Mouse (Mus musculus) left cerebral cortex, postnatal 10 days (tissue): ENCODE data around the gene Srrm4. TPM values are rescaled to one million over a fixed set of nuclear protein-coding genes. Genes with fewer than 3 reads are reported as not detected.

Experiments used
- DNase-seq, 2 experiments: peaks; one replicate each; pipeline ENCODE4 v3.0.0; 2021 to 2022; ENCODE audit warnings: low spot score in 2 of 2, mixed read lengths in 1 of 2; ENCODE audit errors: extremely low spot score in 1 of 2
- intact Hi-C: fragments of 180-260 bp; cut with DNase I; formaldehyde crosslinking; loops from one replicate; pipeline ENCODE4 v1.15.1; 2025
- total RNA-seq, 2 experiments: library from RNA; stranded (reverse); gene quantifications; 2 replicates each; pipeline ENCODE4 v1.2.3; 2021

The Srrm4 gene
- total RNA-seq, 2 experiments from 2014 or later: 32.2 to 33.9 TPM

- intact Hi-C loops: no loop called here
- peak in 1 of 2 experiments; percentile 85 for DNase-seq
Observed at GRCm38 (mm10) chr5:116422699-116423201, 168.9 kb downstream of the Srrm4 start, which contains the start of gene Hspb8. Hspb8 (minus strand) TSS chr5:116422864.

- intact Hi-C loops: no loop called here
Observed at GRCm38 (mm10) chr5:116421791-116422481, 169.7 kb downstream of the Srrm4 start.

GRCm38 (mm10) chr5:116420759-116421225 lies 170.8 kb downstream of the Srrm4 start:
- intact Hi-C loops: no loop called here
- peak in 1 of 2 experiments; percentile 73 for DNase-seq

More at GRCm38 (mm10) chr5:116421791-116422481, 169.7 kb downstream of the Srrm4 start:
- no peak for DNase-seq

- no peak for DNase-seq
- intact Hi-C loops: no loop called here
Observed at GRCm38 (mm10) chr5:116420213-116420612, 171.4 kb downstream of the Srrm4 start.

DNA sequence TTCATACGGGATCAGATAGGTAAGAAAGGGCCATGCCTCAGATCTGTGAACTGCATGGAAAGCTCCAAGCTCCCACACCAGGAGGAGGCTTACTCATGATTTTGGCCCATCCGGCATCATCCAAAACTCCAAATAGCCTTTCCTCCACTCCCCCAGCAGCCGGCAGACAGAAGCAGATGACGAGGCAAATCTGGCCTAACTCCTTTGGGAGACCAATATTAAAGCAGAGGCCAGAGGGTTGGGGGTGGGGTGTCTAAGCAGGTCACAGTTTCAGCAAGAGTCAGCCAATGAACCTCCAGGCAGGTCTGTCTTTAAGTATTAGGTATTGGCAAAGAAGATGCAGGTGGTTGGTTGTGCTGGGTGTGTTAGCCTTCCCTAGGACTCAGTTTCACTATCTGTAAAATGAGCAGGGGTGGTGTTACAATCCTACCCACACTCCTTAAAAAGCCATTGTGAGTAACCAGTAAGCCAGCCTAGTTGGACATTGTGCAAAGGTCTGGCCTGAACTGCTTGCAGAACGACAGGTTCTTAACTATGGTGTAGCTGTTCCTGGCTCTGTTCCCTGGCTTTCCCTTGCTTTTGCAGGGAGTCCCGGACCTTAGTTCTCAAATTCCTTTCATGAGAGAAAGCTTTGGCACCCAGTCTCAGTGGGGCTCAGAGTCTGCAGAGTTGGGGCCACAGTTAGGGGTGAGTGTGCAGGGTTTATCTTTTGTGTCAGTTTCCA lies 172.1 kb downstream of the Srrm4 start:
- intact Hi-C loops: no loop called here
- DNase-seq: no peak

DNA sequence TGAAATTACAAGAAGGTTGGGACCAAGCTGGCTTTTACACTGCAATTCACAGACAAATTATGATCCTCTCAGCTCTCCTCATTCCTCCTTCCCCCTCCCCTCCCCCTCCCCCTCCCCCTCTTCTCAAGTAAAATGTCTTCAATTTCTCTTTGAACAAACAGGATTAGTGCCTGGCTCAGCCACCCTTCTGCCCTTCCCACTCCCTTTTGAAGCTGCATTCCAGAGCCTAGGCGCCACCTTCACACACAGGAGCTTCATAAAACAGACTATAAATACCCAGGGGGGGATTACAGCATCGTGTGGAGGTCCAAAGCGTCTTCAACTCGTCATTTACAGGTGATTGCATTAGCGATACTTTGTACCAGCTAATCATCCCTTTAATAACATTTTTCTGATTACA lies 175.4 kb downstream of the Srrm4 start:
- intact Hi-C loops: no loop called here
- DNase-seq: no peak

- peak in 1 of 2 experiments; percentile 69 for DNase-seq
- intact Hi-C loops: no loop called here
Observed at GRCm38 (mm10) chr5:116409689-116410590, 181.7 kb downstream of the Srrm4 start.

DNA sequence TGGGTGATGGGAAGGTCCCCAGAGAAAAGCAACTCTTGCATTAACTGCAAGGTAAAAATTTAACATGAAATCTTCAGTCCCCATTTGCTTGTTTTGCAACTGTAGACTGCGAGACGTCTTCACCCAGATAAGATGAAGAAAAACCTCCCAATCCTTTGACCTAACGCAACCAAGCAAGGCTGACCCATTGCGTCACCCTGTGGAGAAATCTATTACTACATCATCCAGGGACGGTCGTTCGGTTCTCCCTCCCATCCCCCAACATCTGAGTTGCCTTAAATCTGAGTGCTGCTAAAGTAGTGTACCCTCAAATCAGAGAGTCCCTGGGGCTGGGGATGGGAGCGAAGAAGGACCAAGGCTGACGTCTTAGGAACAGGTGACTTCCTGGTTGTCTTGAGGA lies 182.7 kb downstream of the Srrm4 start:
- intact Hi-C loops: no loop called here
- DNase-seq: no peak

- intact Hi-C loops: no loop called here
- no peak for DNase-seq
Observed at GRCm38 (mm10) chr5:116407936-116408335, 183.7 kb downstream of the Srrm4 start.

DNA sequence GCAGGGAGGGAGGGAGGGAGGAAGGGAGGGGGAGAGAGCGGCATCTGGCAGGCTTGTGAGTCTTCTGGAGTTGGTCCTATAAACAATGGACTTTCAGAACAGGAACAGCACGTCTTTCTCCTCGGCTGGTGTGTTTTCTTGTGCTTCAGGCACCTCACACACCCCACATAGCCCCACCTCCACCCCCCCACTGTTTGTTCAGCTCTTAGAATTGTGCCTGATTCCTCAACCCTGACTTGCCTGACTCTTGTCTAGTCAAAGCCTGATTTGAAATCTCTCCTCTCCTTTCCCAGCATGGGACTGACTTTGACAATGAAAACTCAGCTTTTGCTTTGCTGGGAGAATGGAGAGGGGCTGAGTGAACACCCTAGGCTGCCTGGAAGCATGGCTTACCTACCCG lies 184.3 kb downstream of the Srrm4 start:
- intact Hi-C loops: no loop called here
- DNase-seq: no peak

GRCm38 (mm10) chr5:116406507-116406906 lies 185.1 kb downstream of the Srrm4 start:
- intact Hi-C loops: no loop called here
- no peak for DNase-seq

GRCm38 (mm10) chr5:116405934-116406333 lies 185.7 kb downstream of the Srrm4 start:
- intact Hi-C loops: no loop called here
- DNase-seq: no peak

GRCm38 (mm10) chr5:116404063-116404462 lies 187.6 kb downstream of the Srrm4 start:
- intact Hi-C loops: no loop called here
- DNase-seq: no peak

- intact Hi-C loops: no loop called here
- no peak for DNase-seq
Observed at GRCm38 (mm10) chr5:116400801-116401200, 190.8 kb downstream of the Srrm4 start.

DNA sequence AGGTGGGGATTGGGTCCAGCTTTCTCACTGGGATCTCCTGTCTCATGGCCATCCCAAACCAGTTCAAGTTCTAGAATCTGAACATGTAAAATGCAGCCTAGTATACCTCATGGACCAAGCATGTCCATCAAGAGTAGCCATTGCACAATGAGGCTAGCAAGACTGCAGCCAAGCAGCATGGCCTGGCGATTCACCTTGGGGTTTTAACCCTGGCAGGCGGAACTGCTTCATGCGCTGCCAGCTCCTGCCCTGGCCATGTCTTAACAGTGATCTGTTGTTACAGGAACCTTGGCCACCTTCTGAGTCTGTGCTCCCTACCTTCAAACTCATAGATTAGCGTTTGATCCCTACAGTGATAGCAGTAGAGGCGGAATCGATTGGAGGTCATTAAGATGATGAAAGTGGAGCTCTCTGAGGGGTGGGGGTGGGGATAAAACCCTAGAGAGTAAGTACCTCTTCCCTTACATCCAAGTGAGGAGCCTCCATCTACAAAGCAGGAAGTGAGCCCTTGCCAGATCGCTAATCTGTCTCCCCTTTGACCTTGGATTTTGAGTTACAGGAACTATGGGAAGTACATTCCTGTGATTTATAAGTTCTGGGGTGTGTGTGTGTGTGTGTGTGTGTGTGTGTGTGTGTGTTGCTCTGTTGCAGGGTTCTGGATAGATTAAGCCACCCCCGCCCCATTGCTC lies 191.4 kb downstream of the Srrm4 start:
- no peak for DNase-seq
- intact Hi-C loops: no loop called here

- intact Hi-C loops: no loop called here
Observed at GRCm38 (mm10) chr5:116396104-116396503, 195.5 kb downstream of the Srrm4 start.

GRCm38 (mm10) chr5:116392603-116393002 lies 199.0 kb downstream of the Srrm4 start:
- DNase-seq: no peak
- intact Hi-C loops: no loop called here

More at GRCm38 (mm10) chr5:116396104-116396503, 195.5 kb downstream of the Srrm4 start:
- DNase-seq: no peak

GRCm38 (mm10) chr5:116389856-116390542 lies 201.6 kb downstream of the Srrm4 start:
- peak; percentile 57 to 81 for DNase-seq
- intact Hi-C loops: no loop called here
